Mouse (Mus musculus): Measurements from ENCODE around the gene Rbm4b.
"Not testable (repeated sequence)": the region's sequence is repeated elsewhere in the genome, so short reads cannot be mapped to it uniquely, and the experiment has no call there.

The Rbm4b gene

GRCm38 (mm10) chr19:4745057-4745456 is 11.2 kb upstream of the Rbm4b start:
- DNase-seq (ENCODE audit: low spot score in 2 of 2): no peak

DNA sequence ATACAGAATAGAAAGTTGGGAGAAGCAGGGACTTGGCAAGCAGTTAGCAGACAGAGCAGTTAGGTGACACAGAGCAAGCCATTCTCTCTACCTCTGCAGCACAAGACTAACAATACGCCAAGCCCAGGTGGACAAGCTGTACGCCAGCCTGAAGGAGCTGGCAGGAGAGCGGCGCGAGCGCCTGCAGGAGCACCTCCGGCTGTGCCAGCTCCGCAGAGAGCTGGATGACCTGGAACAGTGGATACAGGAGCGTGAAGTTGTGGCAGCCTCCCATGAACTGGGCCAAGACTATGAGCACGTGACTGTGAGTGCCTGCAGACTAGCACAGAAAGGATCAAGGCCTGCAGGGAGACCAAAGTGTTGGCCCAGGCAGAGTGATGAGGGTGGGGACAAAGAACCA is 10.6 kb upstream of the Rbm4b start:
- DNase-seq (ENCODE audit: low spot score in 2 of 2): no peak

GRCm38 (mm10) chr19:4746611-4747010 is 9.7 kb upstream of the Rbm4b start:
- DNase-seq (ENCODE audit: low spot score in 2 of 2): no peak

DNA sequence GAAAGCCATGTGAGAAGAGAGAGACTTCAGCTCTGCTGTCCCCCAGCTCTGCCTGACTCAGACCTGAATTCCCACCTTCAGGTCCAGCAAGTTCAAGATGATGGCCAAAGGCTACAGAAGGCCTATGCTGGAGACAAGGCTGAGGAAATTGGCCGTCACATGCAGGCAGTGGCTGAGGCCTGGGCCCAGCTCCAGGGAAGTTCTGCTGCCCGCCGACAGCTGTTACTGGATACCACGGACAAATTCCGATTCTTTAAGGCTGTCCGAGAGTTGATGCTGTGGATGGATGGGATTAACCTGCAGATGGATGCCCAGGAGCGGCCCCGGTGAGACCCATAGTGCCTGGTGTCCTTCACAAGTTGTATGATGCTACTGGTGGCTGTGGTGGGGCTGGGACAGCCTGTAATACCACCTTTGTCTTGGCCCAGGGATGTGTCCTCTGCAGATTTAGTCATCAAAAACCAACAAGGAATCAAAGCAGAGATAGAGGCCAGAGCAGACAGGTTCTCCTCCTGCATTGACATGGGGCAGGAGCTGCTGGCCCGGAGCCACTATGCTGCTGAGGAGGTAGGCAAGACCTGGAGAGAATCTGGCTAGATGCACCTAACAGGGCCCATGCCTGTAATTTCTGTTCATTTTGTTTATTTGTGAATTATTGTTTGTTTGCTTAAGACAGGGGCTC is 8.5 kb upstream of the Rbm4b start:
- no peak for DNase-seq (ENCODE audit: low spot score in 2 of 2)

DNA sequence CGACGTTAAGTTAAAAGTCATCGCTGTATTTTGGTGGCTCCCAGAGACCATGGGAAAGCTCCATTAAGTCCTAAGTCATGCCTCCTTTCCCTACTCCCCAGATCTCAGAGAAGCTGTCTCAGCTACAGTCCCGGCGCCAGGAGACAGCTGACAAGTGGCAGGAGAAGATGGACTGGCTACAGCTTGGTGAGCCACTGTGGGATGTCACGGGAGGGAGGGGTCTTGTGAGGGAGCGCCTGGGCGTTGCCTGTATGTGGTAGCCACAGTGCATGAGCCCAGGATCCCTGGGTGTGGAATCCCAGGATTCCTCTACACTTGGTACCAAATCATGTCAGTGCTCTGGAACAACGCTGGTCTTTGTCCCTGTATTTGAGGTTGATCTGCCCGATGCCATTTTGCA is 7.8 kb upstream of the Rbm4b start:
- DNase-seq (ENCODE audit: low spot score in 2 of 2): no peak

GRCm38 (mm10) chr19:4749975-4750374 is 6.3 kb upstream of the Rbm4b start:
- DNase-seq (ENCODE audit: low spot score in 2 of 2): no peak

DNA sequence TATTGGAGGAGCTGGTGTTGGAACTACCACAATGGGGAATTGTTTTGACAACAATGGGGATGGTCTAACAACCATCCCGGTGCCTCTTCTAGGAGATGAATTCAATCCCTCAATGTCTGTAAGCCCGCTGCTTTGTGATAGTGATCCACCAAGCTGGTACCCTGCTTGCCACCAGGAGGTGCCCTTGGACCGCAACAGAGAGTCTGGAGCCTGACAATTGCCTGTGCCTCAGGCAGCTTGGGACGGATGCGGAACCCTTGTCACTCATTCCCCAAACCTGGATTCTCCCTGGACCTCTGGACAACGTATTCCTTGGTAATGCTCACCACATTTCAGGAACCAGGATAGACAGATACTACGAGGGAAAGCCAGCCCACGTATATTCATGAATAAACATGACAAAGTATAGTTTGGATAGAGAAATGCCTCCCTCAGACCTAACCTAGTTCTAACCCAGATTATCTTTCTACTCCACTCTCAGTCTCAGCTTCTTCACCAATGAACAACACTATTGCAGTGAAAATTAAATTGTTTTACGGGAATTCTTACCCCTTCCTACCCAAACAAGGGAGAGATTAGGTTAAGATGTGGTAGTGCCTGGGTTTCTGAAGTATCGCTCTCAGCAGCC is 618 bp upstream of the Rbm4b start:
- peak; percentile 84 to 86 for DNase-seq (ENCODE audit: low spot score in 2 of 2)

DNA sequence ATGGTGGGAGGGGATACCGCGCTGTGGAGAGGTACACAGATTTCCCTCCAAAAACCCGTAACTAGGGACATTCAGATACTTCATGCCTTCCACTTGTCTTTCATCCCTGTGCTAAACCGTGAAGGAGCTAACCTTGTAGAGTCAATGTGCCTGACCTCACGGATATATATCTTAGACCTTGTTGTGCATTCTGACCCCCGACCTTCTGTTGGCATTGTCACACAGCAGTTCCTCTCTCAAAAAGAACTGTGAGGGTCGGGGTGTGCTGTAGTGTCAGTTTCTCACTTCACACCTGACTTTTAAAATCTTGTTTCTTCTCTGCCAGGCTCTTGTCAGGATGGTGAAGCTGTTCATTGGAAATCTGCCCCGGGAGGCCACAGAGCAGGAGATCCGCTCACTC is 624 bp downstream of the Rbm4b start:
- DNase-seq (ENCODE audit: low spot score in 2 of 2): no peak

DNA sequence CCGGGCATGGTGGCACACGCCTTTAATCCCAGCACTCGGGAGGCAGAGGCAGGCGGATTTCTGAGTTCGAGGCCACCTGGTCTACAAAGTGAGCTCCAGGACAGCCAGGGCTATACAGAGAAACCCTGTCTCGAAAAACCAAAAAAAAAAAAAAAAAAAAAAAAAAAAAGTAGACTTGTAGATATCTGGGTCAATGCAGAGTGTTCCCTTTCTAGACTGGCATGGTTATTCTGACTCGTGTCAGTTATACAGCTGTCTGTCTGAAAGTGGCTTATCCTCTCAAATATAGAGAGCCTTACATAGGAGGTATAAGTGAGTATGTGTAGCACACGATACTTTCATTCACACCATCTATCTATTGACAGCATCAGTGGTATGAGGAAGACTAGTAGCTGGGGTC is 4.2 kb downstream of the Rbm4b start:
- not testable (repeated sequence) for DNase-seq (ENCODE audit: low spot score in 2 of 2)

DNA sequence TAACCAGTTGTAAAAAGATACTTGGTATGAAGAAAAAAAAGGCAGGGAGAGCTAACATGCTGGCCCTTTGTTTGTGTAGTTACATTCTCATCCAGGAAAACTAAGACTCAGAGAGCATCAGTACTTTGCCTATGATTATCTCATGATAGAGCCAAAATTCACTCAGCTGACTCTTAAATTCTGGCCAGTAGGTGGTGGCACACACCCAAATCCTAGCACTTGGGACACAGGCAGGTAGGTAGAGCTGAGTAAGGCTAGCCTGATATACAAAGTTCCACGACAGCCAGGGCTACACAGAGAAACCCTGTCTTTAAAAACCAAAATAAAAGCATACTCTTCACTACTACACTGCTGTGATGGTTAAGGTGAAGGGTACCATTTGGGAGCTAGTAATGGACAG is 6.6 kb downstream of the Rbm4b start:
- DNase-seq (ENCODE audit: low spot score in 2 of 2): no peak

DNA sequence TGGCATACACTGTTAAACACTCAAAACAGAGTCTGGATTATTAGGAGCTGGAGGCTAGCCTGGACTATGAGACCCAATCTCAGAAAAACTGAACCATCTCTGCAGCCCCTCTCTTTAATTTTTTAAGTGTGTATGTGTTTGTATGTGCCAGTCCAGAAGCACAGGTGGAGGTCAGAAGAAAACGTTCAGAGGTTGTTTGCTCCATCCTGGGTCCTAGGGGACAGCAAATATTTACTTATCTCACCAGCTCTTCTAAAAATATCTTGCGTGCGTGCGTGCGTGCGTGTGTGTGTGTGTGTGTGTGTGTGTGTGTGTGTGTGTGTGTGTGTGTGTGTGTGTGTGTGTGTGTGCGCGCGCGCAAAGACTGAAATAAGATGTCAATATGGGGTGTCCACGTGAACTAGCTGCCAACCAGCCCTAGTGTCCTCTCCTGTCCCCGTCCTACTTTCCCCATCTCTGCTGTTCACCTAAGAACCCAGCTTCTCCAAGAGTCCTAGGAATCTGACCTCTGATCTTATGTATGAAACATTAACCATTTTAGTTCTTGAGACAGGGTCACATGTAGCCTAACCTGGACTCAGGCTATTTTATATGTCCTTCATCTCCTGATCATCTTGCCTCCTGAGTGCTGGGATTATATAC is 11.3 kb downstream of the Rbm4b start:
- no peak for DNase-seq (ENCODE audit: low spot score in 2 of 2)

DNA sequence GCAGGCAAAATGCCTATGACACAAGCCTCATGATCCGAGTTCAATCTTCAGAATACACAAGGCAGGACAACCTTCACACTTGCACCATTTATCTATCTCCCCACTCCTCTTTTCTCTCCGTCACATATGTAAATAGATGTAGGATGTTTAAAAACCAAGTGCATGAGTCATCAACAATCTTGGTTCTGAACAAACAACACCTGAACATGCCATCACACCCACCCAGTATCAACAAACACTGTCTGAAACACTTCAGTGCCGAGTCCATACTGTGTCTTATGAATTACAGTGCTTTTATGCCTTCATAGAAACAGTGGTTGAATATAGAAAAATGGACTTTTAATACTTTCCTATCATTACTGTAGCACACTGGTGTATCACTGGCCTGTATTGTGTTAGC is 16.5 kb downstream of the Rbm4b start:
- DNase-seq (ENCODE audit: low spot score in 2 of 2): no peak

GRCm38 (mm10) chr19:4782891-4783290 is 26.6 kb downstream of the Rbm4b start:
- DNase-seq (ENCODE audit: low spot score in 2 of 2): no peak

DNA sequence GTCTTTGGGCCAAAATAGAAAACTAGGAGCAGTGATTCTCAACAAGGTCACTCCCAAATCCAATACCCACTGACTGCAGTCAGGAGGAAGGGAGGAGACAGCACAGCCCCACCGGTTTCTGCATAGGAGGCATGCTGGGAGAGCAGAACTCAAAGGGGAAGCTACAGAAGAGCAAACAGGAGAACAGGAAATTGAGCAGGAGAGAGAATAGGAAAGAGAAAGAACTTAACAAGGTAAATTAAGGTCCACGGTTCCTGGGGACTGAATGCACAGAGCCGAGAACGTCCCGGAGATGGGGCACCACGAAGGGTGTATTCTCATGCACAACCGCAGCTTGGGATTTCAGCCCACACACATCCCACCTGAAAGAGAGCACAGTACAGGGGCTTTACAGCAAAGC is 28.9 kb downstream of the Rbm4b start:
- no peak for DNase-seq (ENCODE audit: low spot score in 2 of 2)

GRCm38 (mm10) chr19:4786313-4786712 is 30.0 kb downstream of the Rbm4b start:
- no peak for DNase-seq (ENCODE audit: low spot score in 2 of 2)

GRCm38 (mm10) chr19:4793281-4793830 is 37.1 kb downstream of the Rbm4b start:
- no peak for DNase-seq (ENCODE audit: low spot score in 2 of 2)

DNA sequence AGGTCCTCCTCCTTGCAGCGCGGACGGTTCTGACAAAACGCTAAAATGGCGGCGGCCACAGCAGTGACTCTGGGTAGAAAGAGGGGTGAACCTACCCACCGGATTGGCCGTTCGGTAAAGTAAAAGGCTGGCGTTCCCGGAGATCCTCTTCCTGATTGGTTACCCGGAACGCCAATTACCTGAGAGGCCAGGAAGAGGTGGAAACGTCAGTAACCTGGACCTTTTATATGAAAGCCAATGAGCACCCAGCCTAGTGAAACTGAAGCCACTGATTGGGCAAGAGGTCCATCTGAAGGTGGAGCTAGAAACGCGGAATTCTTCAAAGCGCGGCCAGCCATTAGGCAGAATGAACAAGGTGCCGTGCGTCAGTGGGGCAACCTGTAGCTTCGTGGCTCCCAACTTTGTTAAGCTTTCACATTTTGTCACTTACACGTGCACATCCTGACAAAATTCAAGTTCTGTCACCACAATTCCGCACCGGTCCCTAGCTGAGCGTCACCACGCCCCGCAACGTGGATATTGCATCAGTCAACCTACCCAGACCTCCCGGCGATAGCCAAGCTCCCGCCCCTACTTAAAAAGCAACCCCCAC is 37.6 kb downstream of the Rbm4b start, which contains the start of gene Rbm4:
TSS of gene Rbm4 (minus strand) at position 71 of the 592 bp plus-strand sequence.
- DNase-seq (ENCODE audit: low spot score in 2 of 2): peak; percentile 97 to 98

DNA sequence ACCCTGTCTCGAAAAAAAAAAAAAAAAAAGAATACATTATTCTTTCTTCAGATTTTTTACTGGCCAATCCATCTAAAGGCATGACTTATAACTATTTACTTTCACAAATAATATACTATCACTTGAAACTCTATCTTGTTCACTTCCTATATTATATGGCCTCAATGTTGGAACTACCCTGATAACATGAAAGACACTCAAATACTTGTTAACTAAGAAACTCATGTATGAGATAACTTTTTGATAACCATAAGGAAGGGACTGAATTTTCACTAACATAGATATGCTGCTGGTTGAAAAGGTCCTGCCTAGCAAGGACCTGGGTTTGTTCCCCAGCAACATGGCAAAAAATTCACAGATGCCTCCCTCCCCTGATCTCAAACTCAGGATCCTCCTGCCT is 39.6 kb downstream of the Rbm4b start:
- no peak for DNase-seq (ENCODE audit: low spot score in 2 of 2)

DNA sequence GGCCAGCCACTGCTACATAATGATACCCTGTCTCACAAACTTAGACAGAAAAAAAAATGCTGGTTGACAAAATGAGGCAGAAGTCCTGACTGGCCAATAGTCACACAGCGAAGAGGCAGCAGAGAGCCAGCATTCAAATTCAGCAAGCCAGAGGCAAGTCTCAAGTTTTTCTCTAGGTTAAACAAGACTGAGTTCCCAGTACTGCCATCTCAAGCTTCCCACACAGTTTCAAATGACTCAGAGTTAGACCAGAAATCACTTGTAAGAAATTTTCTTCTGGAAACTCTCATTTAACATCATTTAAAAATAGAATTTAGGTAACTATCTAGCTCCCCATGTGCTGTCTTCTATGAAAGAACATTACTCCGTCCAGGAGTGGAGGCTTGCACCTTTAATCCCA is 41.5 kb downstream of the Rbm4b start:
- no peak for DNase-seq (ENCODE audit: low spot score in 2 of 2)

DNA sequence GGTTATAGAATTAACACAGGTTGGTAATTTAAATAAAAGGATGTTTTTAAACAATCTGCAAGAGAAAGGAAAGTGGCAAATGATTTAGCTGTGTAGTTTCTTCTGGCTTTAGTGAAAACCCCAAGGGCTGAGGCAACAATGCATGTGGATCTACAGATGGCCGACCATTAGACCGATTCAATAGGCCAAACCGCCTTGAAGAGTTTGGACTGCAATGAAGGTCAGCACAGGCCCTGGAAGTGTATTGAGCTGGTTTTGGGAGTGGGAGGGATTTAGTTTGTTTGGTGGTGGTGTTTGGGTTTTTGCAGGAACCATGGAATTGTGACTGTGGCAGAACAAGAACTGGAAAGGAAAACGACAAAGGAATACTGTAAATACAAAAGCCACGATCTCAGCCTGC is 42.8 kb downstream of the Rbm4b start:
- no peak for DNase-seq (ENCODE audit: low spot score in 2 of 2)

DNA sequence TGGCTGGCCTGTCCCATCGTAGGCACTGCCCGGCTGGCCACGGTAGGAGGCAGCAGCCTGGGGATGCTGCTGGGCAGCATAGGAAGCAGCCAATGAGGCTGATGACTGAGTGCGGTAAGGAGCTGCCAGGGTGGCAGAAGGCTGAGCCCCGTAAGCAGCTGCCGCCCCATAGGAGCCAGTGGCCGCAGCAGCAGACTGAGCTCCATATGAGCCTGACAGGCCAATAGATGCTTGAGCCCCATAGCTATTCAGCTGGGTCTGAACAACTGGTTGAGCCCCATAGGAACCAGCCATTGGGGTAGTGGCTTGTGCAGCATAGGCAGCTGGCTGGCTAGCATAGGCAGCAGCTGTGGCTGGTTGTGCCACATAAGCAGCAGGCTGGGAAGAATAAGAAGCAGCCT is 46.4 kb downstream of the Rbm4b start:
- no peak for DNase-seq (ENCODE audit: low spot score in 2 of 2)

DNA sequence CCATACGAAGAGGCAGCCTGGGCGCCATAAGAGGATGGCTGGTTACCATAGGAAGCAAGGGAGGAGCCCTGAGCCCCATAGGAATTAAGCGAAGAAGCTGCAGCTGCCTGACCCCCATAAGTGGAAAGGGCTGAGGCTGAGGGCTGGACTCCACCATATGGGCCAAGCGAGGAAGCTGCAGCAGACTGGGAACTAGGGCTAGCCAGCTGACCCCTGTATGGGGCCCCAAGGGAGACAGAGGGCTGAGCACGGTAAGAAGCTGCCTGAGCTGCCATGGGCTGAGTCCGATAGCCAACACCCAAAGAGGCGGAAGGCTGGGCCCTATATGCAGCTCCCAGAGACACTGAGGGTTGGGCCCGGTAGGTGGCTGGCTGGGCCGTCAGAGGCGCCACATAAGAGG is 47.0 kb downstream of the Rbm4b start:
- DNase-seq (ENCODE audit: low spot score in 2 of 2): no peak

DNA sequence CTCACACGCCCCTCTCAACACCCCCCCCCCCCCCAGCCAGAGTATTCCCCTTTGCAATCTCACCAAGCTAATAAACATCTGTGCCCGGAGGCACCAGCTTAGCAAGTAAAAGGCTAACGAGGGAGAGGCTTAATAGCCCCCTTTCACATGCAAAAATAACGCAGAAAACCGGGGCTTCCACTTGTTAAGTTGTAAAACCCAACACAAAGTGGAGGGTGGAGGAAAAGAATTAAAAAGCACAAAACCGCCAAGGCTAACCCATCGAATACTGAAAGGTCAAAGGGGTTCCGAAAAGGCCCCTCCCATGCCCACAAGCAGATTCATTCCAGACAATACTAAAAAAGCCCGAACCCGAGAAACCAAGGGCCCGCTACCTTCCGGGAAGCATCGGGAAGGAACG is 54.0 kb downstream of the Rbm4b start:
- no peak for DNase-seq (ENCODE audit: low spot score in 2 of 2)
